Mouse (Mus musculus) kidney, postnatal 25 days (tissue): ENCODE results near the gene Cfdp1.
A peak's percentile ranks its signal among the peaks of the same experiment; 100 is the strongest.

Experiments used
- DNase-seq, 2 experiments: peaks; one replicate each; pipeline ENCODE4 v3.0.0; 2021; ENCODE audit warnings: mixed read lengths in 2 of 2

The Cfdp1 gene

DNA sequence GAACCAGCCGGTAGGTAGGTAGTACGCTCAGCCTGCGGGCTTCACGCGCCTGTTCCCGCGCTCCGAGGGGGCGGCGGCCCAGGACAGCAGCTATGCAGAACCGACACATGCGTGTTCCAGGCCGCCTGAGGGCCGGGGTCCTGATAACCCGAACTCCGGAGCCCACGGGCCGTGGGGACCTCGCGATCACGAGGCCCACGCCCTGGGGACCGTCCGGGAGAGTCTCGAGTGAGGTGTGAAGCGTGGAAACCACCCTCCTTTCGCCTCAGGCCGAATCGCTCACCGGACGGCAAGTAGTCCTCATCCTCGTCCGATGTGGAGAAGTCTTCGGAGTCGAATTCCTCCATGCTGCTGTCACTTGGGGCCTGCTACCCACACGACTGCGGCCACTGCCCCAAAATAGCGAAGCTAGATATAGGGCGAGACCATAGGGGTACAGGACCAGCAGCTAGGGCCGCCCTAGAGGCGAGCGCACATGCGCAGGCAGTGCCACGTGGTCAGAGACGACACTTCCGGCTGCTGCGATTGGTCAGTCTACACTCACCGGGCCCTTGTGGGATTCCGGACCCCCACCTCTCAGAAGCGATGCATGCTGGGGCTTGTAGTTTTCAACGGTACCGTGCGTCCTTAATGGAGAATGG lies at the start of gene Cfdp1:
Gene Cfdp1 (minus strand): TSS at position 431 of the 641 bp plus-strand sequence.
- DNase-seq = peak; percentile 97 to 99

DNA sequence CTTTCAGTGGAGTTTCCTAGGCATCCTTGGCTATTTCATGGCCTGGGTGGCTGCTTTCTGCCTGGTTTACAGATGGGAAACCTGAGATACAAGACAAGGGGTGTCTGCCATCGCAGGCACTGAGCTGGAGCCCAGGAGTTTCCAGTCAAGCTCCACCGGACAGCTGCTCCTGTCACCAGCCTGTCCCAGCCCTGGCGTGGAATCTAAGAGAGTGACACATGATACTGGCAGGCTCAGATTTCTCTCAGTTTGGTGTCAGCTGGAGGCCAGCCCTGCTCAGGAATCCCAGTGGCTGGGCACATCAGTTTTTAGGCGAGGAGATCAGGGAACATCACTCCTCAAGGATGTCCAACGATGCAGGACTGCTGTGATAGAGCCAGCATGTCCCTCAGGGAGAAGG lies 48.0 kb upstream of the Cfdp1 start:
- no peak for DNase-seq

DNA sequence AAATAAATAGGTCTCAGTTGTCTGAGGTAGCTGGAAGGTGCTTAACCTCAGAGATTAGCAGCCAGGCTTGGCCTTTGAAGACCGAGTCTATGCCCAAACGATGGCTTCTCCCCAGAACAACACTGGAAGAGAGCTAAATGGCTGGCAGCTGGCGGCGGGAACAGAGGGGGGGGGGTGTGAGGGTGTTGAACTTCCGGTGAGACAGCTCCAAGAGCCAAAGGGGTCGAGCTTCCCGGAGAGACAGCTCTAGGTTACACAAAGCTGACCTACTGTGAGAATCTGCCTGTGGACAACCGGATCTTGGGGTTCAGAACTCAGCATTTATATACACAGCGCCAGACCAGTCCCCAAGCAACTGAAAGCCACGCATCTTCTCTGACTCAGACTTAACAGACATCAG lies 44.5 kb upstream of the Cfdp1 start:
- no peak for DNase-seq

DNA sequence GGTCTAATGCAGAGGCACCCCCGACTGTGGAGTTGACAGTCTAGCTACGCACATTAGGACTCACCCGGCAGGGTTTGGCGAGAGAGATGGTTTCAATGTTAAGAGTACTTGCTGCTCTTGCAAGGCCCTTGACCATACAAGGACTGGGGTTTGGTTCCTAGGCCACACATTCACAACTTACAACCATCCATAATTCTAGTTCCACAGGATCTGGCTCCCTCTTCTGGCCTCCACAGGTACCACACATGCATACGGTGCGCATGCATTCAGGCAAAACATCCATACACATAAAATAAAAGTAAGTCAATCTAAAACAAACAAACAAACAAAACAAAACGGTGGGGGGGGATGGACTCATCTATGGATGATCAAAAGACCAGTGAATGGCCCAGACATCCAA lies 40.9 kb upstream of the Cfdp1 start:
- no peak for DNase-seq

DNA sequence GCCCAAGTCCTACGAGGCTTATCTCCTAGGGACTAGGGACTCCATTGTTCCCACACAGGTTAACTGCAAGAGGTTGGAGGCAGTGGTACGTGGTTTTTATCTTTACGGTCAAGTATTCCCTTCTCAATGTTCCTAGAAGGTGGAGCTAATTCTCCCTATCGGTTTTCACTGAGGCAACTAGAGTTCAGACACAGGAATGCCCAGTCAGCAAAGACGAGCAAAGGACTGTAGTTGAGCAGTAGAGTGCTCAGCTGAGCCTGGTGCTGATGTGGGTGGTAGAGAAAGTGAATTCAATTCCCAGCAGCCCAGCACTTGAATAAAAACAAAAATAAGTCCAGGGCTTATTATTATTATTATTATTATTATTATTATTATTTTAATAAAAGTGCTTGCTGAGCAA lies 38.5 kb upstream of the Cfdp1 start:
- no peak for DNase-seq

DNA sequence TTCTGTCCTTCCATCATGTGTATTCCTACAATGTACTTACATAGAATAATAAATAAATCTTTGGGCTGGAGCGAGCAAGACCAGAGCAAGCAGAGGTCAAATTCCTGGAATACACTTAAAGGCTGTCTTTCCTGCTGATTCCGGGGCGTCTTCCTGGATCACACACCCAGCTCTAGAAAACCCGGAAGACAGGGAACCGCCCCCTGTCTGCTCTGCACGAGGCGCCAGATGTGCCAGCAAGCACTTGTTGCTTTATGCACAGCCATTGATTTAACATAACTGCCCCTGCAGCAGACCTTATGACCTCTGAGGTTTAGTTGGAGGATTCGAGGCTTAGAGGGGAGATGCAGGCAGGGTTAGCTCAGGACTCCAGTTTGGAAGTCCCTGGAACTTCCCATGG lies 37.9 kb upstream of the Cfdp1 start:
- no peak for DNase-seq

DNA sequence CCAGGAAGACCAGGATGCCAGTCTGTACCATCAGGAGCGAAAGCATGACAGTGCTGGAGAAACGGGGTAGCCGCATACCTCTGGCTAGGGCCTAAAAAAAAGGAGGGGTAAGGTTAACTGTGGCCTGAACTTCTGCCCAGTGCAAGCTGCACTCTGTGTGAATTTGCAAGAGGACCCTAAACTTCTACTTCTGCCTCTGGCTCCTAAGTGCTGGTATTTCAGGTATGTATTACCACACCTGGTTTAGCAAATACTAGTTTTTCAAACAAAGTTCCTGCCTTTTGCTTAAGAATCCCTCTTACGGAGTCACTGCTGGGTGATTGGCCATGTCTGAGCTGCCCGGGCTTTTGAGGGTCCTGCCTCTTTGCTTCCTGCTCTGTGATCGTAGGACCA lies 36.8 kb upstream of the Cfdp1 start:
- DNase-seq = no peak

DNA sequence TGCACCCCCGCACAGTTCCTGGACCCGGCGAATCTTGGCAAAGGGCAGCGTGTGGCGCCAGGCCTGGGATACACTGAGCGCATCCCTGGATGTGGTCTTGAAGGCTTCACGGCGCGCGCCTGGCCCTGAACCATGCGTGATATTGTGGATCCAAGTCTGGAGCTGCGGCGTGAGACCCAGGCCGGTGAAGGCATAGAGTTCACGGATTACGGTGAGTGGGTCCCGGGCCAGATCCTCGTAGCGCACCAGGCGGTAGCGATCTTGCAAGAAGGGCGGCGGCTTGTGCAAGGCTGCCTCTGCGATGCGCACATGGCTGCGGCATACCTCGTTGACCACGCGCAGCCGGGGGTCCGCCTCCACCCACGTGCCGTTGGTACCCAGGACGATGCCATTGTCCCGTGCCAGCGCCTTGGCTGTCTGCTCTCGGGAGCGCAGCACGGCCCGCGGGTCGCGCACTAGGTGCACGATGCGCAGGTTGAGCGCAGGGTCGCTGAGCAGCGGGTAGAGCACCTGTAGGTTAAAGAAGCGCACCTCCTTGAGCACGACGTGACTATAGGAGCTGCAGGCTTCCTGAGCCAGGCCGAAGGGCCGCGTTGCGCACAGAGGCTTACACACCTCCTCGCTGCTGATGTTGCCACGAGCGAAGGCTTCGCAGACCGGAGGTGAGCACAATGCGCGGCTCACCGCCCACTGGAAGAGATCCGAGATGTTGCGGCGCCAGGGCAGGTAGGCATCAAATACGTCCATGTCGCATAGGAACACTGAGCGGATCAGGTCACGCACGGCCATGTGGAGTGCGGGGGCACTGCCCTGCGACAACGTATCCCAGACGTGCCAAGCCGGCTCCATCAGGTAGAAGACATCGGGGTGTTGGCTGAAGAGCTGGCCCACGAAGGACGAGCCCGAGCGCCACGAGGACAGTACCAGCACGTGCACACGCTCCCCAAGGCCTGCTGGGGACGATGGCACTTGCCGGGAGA lies 36.1 kb upstream of the Cfdp1 start:
- DNase-seq = no peak

DNA sequence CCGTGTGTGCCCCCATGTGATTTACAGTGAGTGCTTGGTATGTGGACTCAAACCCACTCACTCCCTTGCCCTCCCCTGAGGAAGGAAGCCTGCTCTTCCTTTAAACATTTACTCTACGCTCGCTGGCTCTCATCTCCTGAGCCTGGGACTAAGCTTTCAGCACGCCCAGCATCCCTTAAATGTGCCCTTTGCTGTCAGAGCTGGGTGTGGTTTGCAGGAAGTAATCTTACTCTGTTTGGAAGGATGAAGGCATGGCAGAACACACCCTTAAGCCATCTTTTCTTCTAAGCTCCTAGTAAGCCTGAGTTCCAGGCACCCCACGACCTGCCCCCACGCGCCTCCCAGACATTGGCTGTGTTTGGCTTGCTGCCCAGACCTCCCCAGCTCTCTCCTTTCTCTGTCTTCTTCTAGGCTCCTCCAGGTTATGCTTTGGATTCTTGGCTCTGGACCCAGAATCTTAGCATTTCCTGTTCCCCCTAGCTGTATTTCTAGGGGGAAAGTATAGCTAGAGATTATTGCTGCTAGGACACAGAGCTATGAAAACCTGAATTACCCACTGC lies 34.1 kb upstream of the Cfdp1 start:
- peak; percentile 40 to 47 for DNase-seq

DNA sequence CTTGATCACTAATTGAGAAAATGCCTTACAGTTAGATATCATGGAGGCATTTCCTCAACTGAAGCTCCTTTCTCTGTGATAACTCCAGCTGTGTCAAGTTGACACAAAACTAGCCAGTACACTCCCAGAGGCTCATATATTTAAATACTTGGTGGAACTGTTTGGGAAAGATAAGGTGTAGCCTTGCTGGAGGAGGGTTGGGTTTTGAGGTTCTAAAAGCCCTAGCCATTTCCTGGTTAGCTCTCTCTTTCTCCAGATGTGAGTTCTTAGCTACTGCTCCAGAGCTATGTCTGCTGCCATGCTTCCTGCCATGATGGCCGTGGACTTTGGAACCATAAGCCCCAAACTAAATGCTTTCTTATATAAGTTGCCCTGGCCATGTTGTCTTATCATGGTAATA lies 33.4 kb upstream of the Cfdp1 start:
- DNase-seq = no peak

DNA sequence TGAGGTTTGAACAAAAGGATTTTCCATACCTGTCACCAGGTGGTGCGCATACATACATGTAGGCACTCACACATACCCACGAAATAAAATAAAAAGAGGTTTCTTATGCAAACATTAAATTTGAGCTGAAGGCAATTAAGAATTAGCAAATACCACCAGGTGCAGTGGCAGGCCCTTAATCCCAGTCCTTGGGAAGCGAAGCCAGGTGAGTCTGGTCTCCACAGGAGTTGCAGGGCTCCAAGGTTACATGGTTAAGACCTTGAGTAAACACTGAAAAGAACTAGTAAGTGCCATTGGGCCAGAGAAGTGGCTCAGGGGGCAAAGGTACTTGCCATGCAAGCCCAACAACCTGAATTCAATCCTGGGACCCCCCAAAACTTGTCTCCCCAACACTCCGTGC lies 29.5 kb upstream of the Cfdp1 start:
- DNase-seq = no peak

DNA sequence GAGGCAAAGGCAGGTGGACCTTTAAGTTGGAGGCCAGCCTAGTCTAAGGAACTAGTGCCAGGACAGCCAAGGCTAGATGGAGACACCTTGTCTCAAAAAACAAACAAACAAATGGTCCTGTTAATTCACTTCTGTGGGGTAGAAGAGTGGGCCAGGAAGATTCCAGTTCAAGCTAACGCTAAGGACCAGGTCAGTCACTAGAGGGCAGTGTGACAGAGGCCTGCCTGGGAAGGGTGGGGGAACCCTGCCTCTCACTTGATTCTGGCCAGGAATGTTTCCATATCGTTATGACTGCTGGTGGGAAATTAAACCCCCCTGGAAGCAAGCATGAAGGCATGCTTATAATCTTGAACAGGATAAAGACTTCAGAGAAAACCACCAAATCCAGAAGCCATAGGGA lies 27.5 kb upstream of the Cfdp1 start:
- peak; percentile 56 to 69 for DNase-seq

DNA sequence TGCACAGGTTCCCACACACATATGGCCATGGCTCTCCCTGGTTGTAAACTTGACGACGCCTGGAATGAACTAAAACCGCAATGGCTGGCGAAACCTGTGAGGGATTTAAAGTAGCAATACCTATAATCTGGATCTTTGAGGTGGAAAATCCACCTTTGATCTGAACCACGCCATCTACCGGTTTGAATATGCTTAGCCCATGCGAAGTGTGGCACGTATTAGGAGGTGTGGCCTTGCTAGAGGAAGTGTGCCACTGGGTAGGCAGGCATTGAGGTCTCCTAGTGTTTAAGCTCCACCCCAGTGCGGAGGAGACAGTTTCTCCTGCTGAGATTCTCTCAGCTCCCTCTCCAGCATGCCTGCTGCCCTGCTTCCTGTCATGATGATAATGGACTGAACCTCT lies 23.6 kb upstream of the Cfdp1 start:
- DNase-seq = no peak

DNA sequence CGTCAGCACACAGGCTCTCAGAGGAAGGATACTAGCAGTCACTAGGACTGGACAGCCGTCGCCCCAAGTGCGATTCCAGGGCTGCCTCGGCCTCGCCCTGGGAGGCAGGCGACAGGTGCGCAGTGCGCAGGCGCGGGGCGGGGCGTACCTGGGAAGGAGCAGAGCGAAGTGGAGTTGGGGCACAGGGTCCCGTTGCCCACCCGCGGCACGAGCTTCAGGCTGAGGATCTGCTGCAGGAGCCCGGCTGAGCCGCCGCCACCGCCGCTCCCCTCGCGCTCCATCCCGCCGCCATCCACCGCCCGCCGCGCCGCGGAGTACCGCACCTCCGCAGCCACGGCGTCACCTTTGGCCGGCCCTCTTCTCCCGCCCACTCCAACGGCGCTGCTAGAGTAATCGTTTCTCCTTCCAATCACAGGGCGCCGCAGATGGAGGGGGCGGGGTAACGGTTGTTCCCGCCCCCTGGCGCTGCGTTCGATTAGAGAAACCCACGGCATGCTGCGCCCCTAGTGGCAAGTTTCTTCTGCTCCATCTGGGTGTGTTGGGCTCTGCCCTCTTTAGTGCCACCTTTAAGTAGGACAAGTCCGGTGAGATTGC lies 22.4 kb upstream of the Cfdp1 start, which contains the start of gene Tmem170:
Gene Tmem170 (minus strand): TSS at position 396 of the 594 bp plus-strand sequence.
- peak; percentile 97 to 100 for DNase-seq

DNA sequence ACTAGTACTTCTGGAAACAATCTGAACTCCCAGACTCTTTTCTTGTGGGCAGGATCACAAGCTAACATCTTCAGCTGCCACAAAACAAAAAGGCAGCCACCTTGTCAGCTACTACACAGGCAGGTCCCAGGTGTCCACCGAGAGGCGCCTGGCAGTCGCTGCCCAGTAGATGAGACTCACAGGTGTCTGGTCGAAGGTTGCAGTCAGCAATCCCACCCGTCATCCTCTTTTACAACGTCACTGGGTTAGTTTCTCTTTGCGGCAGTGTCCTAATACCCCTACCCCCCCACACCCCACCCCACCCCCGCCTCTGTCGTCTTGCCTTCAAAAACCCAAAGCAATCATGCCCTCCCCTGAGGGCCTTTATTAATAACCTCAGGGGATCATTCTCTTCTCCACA lies 21.7 kb upstream of the Cfdp1 start:
- peak in 1 of 2 experiments; percentile 61 for DNase-seq

DNA sequence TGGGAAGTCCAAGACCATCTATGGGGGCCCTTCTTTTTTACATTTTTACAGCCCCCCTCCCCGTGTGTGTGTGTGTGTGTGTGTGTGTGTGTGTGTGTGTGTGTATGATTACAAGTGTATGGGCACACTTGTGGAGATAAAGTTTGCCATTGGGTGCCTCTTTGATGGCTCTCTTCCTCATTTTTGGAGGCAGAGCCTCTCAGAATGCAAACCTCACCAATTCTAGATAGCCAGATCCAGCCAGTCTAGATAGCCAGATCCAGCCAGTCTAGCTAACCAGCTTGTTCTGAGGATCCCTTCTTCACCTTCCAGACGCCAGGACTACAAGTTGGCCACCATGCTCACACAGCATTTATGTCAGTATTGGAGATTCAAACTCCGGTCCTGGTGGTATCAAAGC lies 17.2 kb upstream of the Cfdp1 start:
- no peak for DNase-seq

DNA sequence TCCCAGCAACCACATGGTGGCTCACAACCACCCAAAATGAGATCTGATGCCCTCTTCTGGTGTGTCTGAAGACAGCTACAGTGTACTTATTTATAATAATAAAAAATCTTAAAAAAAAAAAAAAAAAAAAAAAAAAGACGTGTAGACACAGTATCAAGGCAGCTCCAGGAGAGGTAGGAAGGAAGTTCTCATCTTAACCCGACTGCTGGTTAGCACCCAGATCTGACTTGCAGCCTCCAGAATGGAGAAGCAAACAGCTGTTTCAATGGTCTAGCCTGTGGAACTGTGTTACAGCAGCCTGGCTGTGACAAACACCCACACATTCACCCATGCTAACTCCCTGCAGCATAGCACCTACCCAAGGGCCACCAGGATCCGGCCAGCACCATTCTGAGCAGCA lies 16.3 kb upstream of the Cfdp1 start:
- DNase-seq = no peak

DNA sequence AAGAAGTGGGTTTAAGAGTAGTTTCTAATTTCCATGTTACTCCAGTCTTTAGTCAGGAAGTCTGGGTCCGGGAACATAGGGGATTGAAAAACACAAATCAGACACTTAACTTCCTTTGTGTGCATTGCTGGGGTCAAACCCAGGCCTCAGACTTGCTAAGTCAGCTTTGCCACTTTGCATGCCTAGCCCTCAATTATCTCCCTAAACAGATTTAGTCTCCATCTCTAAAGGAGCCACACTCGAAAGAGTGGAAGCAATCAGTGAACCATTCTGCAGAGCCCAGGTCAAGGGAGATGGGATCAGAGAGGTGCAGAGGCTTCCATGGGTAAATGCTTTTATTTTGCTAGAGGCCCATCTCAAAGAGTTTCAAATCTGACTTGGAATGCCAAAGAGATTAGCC lies 14.6 kb upstream of the Cfdp1 start:
- no peak for DNase-seq

DNA sequence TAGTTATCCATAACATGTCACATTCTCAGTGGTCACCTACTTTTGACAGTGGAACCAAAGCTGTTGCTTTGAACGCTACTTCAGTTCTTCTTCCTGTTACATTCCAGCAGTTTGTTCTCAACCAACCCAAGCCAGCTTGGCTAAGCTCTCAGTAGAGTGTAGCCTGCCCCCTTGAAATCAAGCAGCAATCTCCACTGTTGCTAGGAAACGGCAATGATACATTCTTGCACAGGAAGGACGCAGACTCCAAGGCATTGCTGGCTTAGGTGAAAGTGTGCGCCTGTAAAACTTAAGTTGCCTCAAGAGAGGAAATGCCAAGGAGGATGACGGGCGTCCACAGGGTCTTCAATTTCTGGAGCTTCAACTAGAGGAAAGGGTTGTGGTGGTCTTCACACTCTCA lies 11.8 kb upstream of the Cfdp1 start:
- DNase-seq = peak in 1 of 2 experiments; percentile 51

DNA sequence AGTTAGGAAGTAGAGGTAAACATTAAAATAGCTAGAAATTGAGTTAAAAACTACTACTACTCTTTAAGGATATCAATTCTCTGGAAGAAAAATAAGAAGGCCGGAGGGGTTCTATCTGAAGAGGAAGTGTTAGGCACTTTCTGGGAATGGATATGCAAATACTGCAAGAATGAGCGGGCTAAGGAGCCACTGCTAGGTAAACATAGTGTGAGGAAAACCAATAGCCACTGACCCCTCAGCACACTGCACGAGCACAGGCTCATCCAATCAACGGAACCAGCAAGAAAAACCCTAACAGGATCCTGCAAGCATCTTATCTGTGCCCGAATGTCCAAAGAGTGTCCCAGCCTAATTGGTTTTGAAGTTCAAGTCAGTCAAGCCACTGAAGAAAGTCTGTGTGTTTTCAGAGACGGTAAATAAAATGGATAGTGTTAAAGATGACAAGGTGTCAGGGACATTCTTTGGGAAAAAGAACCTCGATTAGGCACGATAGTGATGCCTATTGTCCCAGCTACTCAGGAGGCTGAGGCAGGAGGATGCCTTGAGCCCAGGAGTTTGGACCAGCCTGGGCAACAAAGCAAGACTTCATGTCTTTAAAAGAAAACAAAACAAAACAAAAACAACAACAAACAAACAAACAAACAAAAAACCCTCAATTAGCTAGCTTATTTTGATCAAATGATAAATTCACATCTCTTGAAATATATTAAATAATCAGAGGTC lies 11.2 kb upstream of the Cfdp1 start:
- DNase-seq = no peak

DNA sequence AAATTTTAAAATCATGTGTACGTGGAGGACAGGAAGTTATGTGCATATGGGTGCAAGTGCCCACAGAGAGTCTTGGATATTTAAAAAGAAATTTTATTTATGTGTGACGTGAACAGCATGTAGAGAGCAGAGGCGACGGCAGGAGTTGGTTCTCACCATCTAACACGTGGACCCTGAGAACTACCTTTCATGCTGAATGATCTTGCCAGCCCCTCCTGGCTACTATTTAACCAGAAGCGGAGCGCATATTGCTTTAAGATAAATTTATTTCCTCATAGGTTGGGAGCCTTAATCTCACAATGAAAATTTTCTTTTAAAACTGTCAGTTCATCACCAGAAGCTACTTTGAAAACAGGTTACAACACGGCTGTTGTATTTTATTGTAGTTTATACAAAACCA lies 10.6 kb upstream of the Cfdp1 start:
- no peak for DNase-seq

DNA sequence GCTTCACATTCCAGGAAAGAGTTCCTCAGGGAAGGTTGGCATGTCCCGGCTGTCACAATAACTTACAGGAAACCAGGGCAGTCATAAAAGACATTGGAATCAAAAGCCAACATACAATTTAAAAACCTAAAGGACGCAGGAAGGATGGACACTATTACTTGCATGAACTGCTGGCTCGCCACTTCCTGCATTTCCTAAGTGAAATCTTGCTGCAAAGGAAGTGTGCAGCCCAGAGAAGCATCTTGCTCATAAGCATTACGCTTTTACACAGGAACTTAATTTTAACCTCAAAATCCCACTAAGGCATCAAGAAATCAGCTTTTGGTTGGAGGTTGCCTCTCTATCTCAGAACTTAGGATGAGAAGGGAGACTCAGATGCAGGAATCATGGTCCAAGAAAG lies 9.2 kb upstream of the Cfdp1 start:
- no peak for DNase-seq

DNA sequence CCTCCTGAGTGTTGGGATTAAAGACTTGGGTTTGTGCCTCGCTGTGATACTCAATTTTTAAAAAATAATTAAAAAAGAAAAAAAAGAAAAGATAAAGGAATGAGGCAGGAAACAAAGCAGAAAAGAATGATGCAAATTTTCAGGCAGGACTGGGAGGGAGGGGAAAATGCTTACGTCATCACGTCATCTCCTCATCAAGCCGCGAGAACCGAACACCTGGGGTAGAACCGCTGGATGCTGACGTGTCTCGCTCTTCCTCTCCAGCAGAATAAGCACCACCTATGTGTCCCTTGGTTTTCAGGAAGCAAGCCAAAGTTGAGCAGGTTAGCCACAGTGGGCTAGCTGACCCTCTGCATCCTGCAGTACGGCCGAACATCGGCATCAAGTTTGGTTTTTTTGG lies 1.9 kb upstream of the Cfdp1 start:
- no peak for DNase-seq
